Mouse (Mus musculus) stomach, postnatal 0 days (tissue): ENCODE results near the gene Ostc. TPM values are rescaled to one million over a fixed set of nuclear protein-coding genes. Genes with fewer than 3 reads are reported as not detected.

Source experiments
- ATAC-seq: fragments of 200-750 bp; cut with Nextera tagmentation; 2 replicates; pipeline ENCODE4 v1.8.0; 2017; ENCODE audit not compliant: low FRiP score, low TSS enrichment
- DNase-seq: peaks from one replicate; pipeline ENCODE4 v3.0.0-alpha.2; 2016; ENCODE audit warnings: low spot score
- H3K27ac ChIP-seq: fragments of 300-500 bp; sonication (generic); replicated peaks from 2 replicates; pipeline ENCODE4 v1.5.1; 2014; ENCODE audit warnings: mild to moderate bottlenecking, control low read depth
- H3K27me3 ChIP-seq: fragments of 300-500 bp; sonication (generic); 2 replicates; pipeline ENCODE4 v1.6.1; 2014; ENCODE audit warnings: low read length; ENCODE audit not compliant: control insufficient read depth, insufficient read depth
- H3K36me3 ChIP-seq: fragments of 300-500 bp; sonication (generic); 2 replicates; pipeline ENCODE4 v1.6.1; 2014; ENCODE audit warnings: low read length, mixed read lengths; ENCODE audit not compliant: control insufficient read depth, insufficient read depth
- H3K4me1 ChIP-seq: fragments of 300-500 bp; sonication (generic); replicated peaks from 2 replicates; pipeline ENCODE4 v1.6.1; 2014; ENCODE audit warnings: antibody characterized with exemption; ENCODE audit not compliant: control insufficient read depth, insufficient read depth
- H3K4me2 ChIP-seq: fragments of 300-500 bp; sonication (generic); replicated peaks from 2 replicates; pipeline ENCODE4 v1.6.1; 2014; ENCODE audit warnings: low read depth, mild to moderate bottlenecking, control low read depth, moderate library complexity
- H3K4me3 ChIP-seq: fragments of 300-500 bp; sonication (generic); 2 replicates; pipeline ENCODE4 v1.5.1; 2014; ENCODE audit warnings: low read depth, low read length, control low read depth
- H3K9ac ChIP-seq: fragments of 300-500 bp; sonication (generic); 2 replicates; pipeline ENCODE4 v1.6.1; 2014; ENCODE audit warnings: mild to moderate bottlenecking, low read length, control low read depth, mixed read lengths
- H3K9me3 ChIP-seq: fragments of 300-500 bp; sonication (generic); 2 replicates; pipeline ENCODE4 v1.6.1; 2016; ENCODE audit warnings: low read length; ENCODE audit not compliant: control insufficient read depth
- CTCF ChIP-seq: IDR thresholded peaks from 2 replicates; pipeline ENCODE4 v1.5.1; 2016; ENCODE audit warnings: antibody characterized with exemption, low read depth, mild to moderate bottlenecking, moderate library complexity
- EP300 ChIP-seq: optimal IDR thresholded peaks from 2 replicates; pipeline ENCODE3; 2016; ENCODE audit warnings: antibody characterized with exemption
- WGBS: fragments of 180-500 bp; shearing (Covaris S2); extraction: QIAGEN DNeasy Blood & Tissue Kit; methylation state at CpG from one replicate; pipeline ENCODE4 v1.1.7; 2014; 5-methylcytosine and 5-hydroxymethylcytosine counted together
- polyA plus RNA-seq: library from polyadenylated mRNA; unstranded; fragments of >200 nt; fragmentation: Nextera tagmentation; extraction: Ambion mirVana; gene quantifications from 2 replicates; pipeline ENCODE4 v1.2.1, GENCODE M21; 2015

The Ostc gene
- polyA plus RNA-seq, 1 experiment from 2014 or later, result 300 TPM

DNA sequence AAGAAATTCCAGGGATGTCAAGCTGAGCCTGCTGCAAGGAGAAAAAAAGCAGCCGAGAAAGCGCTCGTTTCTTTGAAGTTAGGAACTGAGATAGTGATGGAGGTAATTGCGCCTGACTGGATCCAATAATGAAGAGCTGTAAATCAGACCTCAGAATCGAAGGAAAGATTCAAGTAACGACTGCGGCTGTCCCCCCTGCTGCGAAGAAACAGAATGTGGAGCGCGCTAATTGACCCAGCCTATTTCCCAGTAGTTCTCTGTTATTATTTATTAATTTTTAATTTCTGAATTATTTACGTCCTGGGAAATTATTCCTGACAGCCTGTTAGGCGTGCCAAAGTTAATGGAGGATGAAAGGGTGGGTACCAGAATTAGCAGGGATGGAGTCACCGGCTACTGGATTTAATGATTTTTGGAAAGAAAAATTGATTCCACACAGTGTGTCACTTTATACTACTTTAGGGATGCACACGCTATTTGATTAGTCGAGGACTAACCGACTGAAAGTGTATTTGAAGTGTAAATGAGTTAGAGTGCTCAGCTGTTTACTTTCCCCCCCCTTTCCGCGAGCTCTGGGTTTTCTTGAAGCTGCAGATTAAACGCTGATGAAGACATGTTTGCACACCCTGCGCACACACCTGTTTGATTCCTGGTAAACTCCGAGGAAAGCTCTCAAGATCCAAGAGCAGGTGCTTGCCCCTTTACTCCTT, 28.6 kb upstream of the Ostc start:
- DNase-seq (peak; percentile 59), ATAC-seq (peak; percentile 61; the same call in 1 of the 2 replicates)
- 30% methylated on average over 21 of the region's 21 CpGs for WGBS
- H3K27me3 ChIP-seq, result no peaks in the 10 kb centered on the region
- H3K36me3 ChIP-seq, result no peaks in the 10 kb centered on the region
- no peak overlapping the region for H3K9ac ChIP-seq
- no peak overlapping the region for H3K4me3 ChIP-seq
- no peaks in the 10 kb centered on the region for H3K4me1 ChIP-seq
- H3K27ac ChIP-seq, result no peak overlapping the region
- TF ChIP-seq EP300, result no peak
- no peak for TF ChIP-seq CTCF
- no peaks in the 10 kb centered on the region for H3K9me3 ChIP-seq
- H3K4me2 ChIP-seq, result no peak overlapping the region

DNA sequence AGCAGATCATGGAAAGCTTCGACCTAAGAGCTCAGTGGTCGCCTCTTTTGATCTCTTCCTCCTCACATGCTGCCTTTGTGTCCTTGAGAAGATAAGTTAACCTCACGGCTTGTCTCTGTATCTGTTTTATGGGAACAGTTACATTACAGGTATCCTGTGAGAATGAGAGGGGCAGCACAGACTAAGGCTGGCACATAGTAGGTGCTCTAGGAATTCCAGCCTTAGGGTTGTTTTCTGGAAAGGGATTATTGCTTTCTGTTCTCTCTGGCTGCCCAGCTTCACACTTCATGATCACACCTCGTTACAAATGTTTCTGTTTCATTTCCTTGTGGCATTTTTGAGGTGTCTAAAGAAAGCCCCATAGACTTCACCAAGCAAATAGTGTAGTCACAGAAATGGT, 27.5 kb upstream of the Ostc start:
- DNase-seq, result no peak

DNA sequence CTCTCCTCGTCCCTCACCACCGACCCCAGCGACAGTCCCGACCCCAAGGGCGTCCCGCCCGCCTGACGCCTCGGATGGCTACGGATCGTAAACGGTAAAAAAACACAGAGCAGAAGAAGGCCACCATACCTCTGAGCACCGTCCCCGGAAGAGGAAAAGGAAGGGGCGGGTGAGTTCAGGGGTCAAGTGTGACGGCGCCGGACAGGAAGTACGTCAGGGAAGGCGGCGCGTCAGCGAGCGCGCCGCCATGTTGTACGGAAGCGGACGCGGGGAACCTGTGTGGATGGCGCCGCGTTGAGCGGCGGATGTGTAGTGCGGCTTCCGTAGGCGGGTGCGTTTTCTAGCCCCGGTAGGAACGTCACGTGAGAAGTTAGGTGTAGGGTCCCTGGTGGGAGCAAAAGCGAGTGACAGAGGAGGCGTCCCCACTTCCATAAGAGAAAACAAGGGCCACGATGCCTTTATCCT, 21.0 kb upstream of the Ostc start, which contains the start of gene Rpl34:
Gene Rpl34, minus strand, starts transcription at position 210 of the 465 bp plus-strand sequence.
- H3K27ac ChIP-seq, result peak within 1 kb of the TSS; percentile 93
- ATAC-seq (peak; percentile 100), DNase-seq (peak; percentile 95)
- under 1% methylated on average over 45 of the region's 45 CpGs for WGBS
- H3K36me3 ChIP-seq, result peaks cover 26% of the 10 kb centered on the region
- H3K27me3 ChIP-seq, result no peaks in the 10 kb centered on the region
- peak within 1 kb of the TSS; percentile 68 for H3K4me2 ChIP-seq
- peak within 1 kb of the TSS; percentile 97 for H3K4me3 ChIP-seq
- no peaks in the 10 kb centered on the region for H3K4me1 ChIP-seq
- H3K9me3 ChIP-seq, result no peaks in the 10 kb centered on the region
- peak within 1 kb of the TSS; percentile 98 for H3K9ac ChIP-seq
- TF ChIP-seq EP300 (peak; percentile 62), CTCF (peak; percentile 29; the same call in 1 of the 2 replicates)

More for the DNA sequence above, 27.5 kb upstream of the Ostc start:
- H3K9me3 ChIP-seq, result no peaks in the 10 kb centered on the region
- H3K27me3 ChIP-seq, result no peaks in the 10 kb centered on the region
- no peaks in the 10 kb centered on the region for H3K4me1 ChIP-seq
- 45% methylated on average over 4 of the region's 4 CpGs for WGBS
- TF ChIP-seq EP300, result no peak
- no peak for TF ChIP-seq CTCF
- no peak overlapping the region for H3K4me2 ChIP-seq
- no peak overlapping the region for H3K4me3 ChIP-seq
- H3K27ac ChIP-seq, result no peak overlapping the region
- H3K36me3 ChIP-seq, result no peaks in the 10 kb centered on the region
- ATAC-seq, result no peak
- H3K9ac ChIP-seq, result no peak overlapping the region

DNA sequence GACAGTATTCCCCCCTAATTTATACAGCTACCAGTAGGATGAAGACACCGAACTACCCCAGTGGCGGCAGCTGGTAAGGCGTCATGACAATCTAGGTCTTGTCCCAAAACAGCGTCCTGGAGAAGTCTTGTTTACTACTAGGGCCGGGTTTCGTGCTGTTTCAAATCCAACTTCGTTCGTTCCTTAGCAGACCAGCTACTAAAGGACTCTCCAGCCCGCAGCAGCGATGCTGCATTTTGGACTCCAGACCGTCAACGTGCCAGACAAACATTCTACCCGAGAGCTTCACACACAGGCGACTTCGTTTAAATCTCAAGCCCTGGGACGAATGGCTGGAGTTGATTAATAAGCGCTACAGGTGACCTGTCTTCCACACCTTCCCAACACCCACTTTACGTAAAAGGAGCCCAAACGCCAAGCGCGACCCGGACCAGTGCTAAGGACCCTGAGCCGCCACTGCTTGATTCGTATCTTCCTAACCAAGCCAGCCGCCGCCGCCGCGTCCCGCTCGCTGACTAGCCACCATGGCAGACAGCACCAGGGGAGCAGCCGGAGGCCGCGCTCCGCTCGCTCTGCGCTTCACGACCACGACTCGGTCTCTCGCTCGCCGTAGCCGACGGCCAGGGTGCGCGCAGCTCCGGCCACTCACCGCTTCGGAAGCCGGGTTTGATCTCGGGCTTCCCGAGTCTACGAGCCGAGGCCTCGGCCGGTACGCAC, 20.4 kb upstream of the Ostc start:
- H3K4me3 ChIP-seq, result peak overlapping the region; percentile 97
- H3K4me2 ChIP-seq, result peak overlapping the region; percentile 68
- under 1% methylated on average over 58 of the region's 58 CpGs for WGBS
- H3K9me3 ChIP-seq, result no peaks in the 10 kb centered on the region
- ATAC-seq (peak; percentile 73), DNase-seq (peak; percentile 55)
- no peak for TF ChIP-seq EP300
- TF ChIP-seq CTCF, result peak; percentile 57
- peak overlapping the region; percentile 98 for H3K9ac ChIP-seq
- H3K27me3 ChIP-seq, result no peaks in the 10 kb centered on the region
- no peaks in the 10 kb centered on the region for H3K4me1 ChIP-seq
- peak overlapping the region; percentile 93 for H3K27ac ChIP-seq
- peaks cover 26% of the 10 kb centered on the region for H3K36me3 ChIP-seq

DNA sequence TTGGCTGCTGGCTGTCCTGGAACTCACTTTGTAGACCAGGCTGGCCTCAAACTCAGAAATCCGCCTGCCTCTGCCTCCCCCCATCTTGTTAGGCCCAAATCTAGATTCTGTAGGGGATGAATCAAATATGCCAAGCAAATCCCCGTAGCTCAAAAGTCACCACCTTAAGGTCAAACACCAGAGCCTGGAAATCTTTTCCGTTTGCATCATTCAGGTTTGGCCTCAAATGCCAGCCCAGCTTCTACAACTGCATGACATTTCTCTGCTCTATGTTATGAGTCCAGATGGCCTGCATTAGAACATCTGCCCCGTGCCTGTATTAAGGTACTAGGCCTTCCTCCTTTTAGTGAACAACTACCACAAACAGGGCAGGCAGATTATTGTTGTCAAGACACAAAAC, 18.4 kb upstream of the Ostc start:
- H3K9me3 ChIP-seq, result no peaks in the 10 kb centered on the region
- TF ChIP-seq EP300, result no peak
- TF ChIP-seq CTCF, result no peak
- 69% methylated on average over 4 of the region's 4 CpGs for WGBS
- H3K4me3 ChIP-seq, result no peak overlapping the region
- H3K27me3 ChIP-seq, result no peaks in the 10 kb centered on the region
- H3K4me2 ChIP-seq, result no peak overlapping the region
- no peak overlapping the region for H3K9ac ChIP-seq
- no peaks in the 10 kb centered on the region for H3K4me1 ChIP-seq
- ATAC-seq, result no peak
- H3K36me3 ChIP-seq, result peaks cover 26% of the 10 kb centered on the region
- DNase-seq, result no peak
- no peak overlapping the region for H3K27ac ChIP-seq
